24 mouse cellular contexts compared by ENCODE assay signal in genomic region chr7:114005499-114005898, GRCm38 (mm10).
"Had no signal": no experiment of that assay in that cellular context is flagged by ENCODE, and none has a peak within 500 bp of the region (broad histone marks: within the 10 kb centered on the region; RNA-seq: fewer than 3 reads in every experiment).

No protein-coding gene starts in this region.

- H3K27me3 ChIP-seq: heart, embryonic 13.5 days; heart, embryonic 15.5 days had no signal

- H3K9me3 ChIP-seq: heart, embryonic 13.5 days; heart, embryonic 15.5 days; kidney, embryonic 15.5 days; limb, embryonic 13.5 days; limb, embryonic 15.5 days had no signal

- ATAC-seq: forebrain, postnatal 0 days; hindbrain, embryonic 16.5 days; intestine, embryonic 16.5 days had no signal

- H3K4me3 ChIP-seq: heart, embryonic 13.5 days; heart, embryonic 15.5 days; kidney, embryonic 15.5 days; limb, embryonic 13.5 days; limb, embryonic 15.5 days had no signal

- H3K4me2 ChIP-seq: heart, embryonic 11.5 days; heart, embryonic 13.5 days; heart, embryonic 15.5 days; hindbrain, embryonic 14.5 days; kidney, embryonic 15.5 days; limb, embryonic 13.5 days; limb, embryonic 15.5 days had no signal

- H3K4me1 ChIP-seq: limb, embryonic 13.5 days; limb, embryonic 15.5 days had no signal

- H3K9ac ChIP-seq: forebrain, postnatal 0 days; heart, embryonic 13.5 days; heart, embryonic 15.5 days; kidney, embryonic 15.5 days; limb, embryonic 13.5 days; limb, embryonic 15.5 days had no signal

- H3K27ac ChIP-seq: heart, embryonic 13.5 days; heart, embryonic 15.5 days; kidney, embryonic 15.5 days; kidney, postnatal 0 days; limb, embryonic 13.5 days; limb, embryonic 15.5 days had no signal

- H3K36me3 ChIP-seq: heart, embryonic 15.5 days; kidney, embryonic 15.5 days; limb, embryonic 13.5 days; limb, embryonic 15.5 days had no signal

- DNase-seq: forebrain, postnatal 0 days; gastrocnemius, postnatal 14 days; gastrocnemius, postnatal 36 days; heart, adult 18-20 months; heart, postnatal 14 days; heart, postnatal 36 days; kidney, adult 11 months; kidney, adult 2 months; kidney, adult 9 months; kidney, postnatal 14 days; kidney, postnatal 36 days; layer of hippocampus, adult 9-11 months; layer of hippocampus, postnatal 36 days; left cerebral cortex, postnatal 4 days had no signal
